Mouse (Mus musculus) left cerebral cortex, postnatal 10 days (tissue): Measurements from ENCODE around the gene Ube2t. TPM values are rescaled to one million over a fixed set of nuclear protein-coding genes. Genes with fewer than 3 reads are reported as not detected.
A peak's percentile ranks its signal among the peaks of the same experiment; 100 is the strongest.

Experiments
- DNase-seq, 2 experiments: peaks; one replicate each; pipeline ENCODE4 v3.0.0; 2021 to 2022; ENCODE audit warnings: low spot score in 2 of 2, mixed read lengths in 1 of 2; ENCODE audit errors: extremely low spot score in 1 of 2
- intact Hi-C: fragments of 180-260 bp; cut with DNase I; formaldehyde crosslinking; loops from one replicate; pipeline ENCODE4 v1.15.1; 2025
- total RNA-seq, 2 experiments: library from RNA; stranded (reverse); gene quantifications; 2 replicates each; pipeline ENCODE4 v1.2.3; 2021

Ube2t gene
- total RNA-seq: 1 to 10 TPM; 2.9 to 3.7 TPM

DNA sequence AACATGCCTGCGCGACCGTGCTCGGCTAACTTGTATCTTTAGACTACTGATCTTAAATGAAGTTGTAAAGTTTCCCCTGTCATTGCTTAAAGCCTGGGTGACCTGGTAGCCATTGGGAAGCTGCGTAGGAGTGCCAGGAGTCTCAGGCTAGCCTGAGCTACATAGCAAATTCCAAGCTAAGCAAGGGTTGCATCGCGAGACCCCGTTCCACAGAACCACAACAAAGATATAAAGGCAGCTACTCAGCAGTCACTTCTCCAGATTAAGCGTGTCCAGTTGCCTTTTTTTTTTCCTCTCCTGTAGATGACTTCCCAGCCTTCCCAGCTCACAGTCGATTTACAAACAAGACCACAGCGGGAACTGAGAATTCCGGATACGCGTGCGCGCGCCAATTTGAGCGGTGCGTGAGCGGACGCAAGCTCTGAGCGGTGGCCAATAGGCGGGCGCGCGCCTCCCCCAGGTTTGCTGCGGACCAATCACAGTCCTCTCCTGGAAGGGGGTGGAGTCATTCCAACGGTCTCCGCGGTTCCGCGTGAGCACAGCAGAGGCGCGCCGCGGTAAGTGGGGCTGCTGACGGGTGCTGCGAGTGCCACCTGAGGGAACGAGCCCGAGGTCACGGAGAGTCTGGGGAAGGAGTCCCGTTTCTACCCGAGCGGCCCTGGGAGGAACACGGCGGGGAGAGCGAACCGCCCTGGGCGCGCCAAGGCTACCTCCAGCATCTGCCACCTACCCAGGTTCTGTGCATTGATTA, at the start of gene Ube2t:
Gene Ube2t (plus strand): TSS at position 513 of the 751 bp plus-strand sequence.
- peak; percentile 94 to 96 for DNase-seq
- intact Hi-C loops: no loop called here

GRCm38 (mm10) chr1:134913535-134913934, 48.8 kb upstream of the Ube2t start:
- intact Hi-C loops: no loop called here

DNA sequence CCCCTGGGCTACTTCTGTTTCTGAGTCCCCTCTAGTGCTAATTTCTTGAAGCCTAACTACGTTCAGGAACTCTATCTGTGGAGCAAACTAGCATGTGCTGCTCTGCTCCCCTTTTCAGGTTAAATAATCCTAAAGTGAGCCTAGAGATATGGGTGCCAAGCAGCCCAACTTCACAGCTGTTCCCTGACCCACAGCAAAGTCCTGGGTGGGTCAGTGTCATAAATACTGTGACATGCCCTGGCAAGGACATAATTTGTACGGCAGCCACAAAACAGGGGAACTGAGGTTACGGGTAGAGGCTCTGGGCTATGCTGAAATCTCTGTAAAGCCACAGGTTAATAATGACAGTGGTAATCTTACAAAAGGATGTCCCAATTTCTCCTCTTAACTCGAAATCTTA, 46.9 kb upstream of the Ube2t start:
- DNase-seq: no peak
- intact Hi-C loops: no loop called here

More at GRCm38 (mm10) chr1:134913535-134913934, 48.8 kb upstream of the Ube2t start:
- DNase-seq: no peak

DNA sequence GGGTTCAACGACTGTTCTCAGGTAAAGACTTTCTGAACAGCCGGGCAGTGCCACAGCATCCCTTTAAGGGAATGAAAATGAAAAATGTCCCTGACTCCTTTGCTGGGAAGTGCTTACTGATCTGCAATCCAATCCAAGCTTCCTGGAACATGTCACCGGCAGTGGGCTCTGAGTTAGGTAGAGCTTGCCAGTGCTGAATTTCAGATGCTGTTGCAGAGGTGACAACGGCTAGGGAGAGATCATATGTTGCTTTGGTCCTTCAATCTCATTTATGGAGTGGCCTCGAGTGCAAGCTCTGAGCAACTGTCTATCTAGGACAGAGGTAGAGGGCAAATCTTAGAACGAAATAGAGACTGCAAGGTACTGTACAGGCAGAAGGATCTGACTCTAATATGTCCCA, 43.4 kb upstream of the Ube2t start:
- DNase-seq: no peak
- intact Hi-C loops: no loop called here

GRCm38 (mm10) chr1:134932431-134932830, 29.9 kb upstream of the Ube2t start:
- intact Hi-C loops: no loop called here
- no peak for DNase-seq

GRCm38 (mm10) chr1:134936335-134936734, 26.0 kb upstream of the Ube2t start:
- intact Hi-C loops: no loop called here
- DNase-seq: no peak

DNA sequence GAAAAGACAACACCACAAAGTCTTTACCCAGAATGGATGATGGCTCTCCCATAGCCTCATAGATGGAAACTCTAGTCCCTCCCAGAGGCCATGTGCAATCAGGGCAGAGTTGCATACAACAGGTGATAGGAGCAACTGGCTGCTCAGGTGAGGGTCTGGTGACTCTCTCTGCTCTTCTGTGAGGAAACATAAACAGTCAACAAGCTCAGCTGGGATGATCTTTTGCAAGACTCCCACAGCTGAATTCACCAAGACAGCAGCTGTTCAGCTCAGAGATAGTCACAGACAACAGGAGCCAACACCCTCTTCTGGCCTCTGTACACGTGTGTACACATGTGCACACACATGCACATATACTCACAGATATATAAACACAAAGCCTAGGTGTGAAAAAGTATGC, 24.1 kb upstream of the Ube2t start:
- DNase-seq: no peak
- intact Hi-C loops: no loop called here

DNA sequence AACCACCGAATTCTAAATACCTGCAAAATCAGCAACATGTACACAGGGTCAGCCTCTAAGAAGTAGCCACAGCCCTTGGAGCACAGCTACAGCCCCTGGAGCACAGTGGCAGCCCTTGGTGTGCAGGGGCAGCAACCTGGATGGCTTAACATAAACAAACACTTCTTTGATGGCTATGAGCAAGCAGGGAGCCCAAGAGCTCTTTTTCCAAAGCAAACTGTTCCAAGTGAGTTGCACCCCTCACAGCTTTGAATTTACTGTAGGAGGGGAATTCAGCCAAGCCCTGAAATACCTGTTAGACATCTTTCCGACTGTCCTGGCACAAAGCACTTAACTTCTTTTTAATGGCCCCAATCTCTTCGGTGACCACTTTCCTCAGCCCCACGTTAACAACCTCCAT, 21.5 kb upstream of the Ube2t start:
- DNase-seq: no peak
- intact Hi-C loops: no loop called here

DNA sequence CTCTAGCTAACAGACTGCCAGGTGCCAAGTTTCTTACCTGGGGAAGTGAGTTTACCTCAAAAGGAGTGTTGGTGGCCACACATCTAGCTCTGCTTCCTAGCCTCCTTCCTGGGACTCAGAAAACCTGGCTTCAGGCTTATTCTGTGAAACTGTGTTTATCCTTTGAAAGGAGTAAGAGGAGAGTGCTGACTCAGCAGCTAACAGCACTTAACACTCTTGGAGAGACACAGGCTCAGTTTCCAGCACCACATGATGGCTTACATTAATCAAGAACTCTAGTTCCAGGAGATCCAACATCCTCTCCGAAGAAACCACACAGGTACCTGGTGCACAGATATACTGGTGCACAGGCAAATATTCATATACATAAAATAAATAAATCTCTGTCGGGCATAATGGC, 19.5 kb upstream of the Ube2t start:
- intact Hi-C loops: no loop called here
- DNase-seq: no peak

DNA sequence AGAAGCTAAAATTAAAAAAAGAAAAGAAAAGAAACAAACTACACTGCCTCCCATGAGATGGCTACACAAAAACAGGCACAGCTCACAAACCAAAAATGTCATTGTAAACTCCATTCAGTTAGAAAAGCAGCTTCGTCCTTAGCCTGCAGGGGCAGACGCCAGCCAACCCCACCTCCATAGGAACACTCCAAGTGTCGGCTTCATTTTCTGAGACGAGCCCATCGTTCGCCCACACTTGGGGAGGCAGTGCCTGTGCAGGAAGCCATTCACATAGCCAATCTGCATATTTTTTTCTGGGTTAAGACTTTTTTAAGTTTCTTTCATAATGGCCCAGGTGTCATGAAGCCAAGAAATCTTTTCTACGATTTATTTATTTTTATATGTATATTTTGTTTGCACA, 14.8 kb upstream of the Ube2t start:
- no peak for DNase-seq
- intact Hi-C loops: no loop called here

- intact Hi-C loops: loop anchor here (10.0 kb wide), 2 partner anchors 85 to 315 kb away; no protein-coding TSS in a partner anchor
- no peak for DNase-seq
Measured at GRCm38 (mm10) chr1:134949946-134950345, 12.4 kb upstream of the Ube2t start.

DNA sequence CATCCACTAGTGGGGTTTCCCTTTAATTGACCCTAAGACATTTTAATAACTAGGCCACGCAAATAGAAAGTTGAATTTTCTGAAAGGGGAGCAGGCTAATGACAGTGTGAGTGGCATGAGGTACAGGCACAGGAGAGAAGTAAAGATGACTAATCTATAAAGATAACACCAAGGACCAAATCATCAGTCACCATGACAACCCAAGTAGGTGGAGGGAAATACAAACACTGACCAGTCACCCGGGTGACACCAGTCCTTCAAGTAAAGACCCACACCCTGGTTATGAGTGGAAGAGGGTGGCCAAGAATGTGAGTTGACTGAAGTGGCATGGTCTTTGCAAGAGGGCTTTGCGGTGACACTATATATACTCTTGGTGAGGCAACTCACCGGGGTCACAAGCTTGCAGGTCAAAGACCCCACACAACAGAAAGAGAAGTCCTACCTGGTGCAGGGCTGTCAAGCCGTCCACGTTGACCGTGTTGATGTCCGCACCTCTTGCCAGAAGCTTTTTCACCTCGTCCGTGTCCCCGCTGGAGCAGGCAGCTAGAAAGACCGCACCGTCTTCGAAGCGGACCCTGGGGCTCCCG, 7.2 kb upstream of the Ube2t start:
- DNase-seq: no peak
- intact Hi-C loops: loop anchor here (10.0 kb wide), 2 partner anchors 90 to 320 kb away; no protein-coding TSS in a partner anchor

- peak; percentile 97 to 98 for DNase-seq
- intact Hi-C loops: loop anchor here (10.0 kb wide), 2 partner anchors 91 to 321 kb away; no protein-coding TSS in a partner anchor
Measured at GRCm38 (mm10) chr1:134955637-134956176, 6.7 kb upstream of the Ube2t start, which contains the start of gene Ppp1r12b. TSS of gene Ppp1r12b (minus strand) at chr1:134955942.

DNA sequence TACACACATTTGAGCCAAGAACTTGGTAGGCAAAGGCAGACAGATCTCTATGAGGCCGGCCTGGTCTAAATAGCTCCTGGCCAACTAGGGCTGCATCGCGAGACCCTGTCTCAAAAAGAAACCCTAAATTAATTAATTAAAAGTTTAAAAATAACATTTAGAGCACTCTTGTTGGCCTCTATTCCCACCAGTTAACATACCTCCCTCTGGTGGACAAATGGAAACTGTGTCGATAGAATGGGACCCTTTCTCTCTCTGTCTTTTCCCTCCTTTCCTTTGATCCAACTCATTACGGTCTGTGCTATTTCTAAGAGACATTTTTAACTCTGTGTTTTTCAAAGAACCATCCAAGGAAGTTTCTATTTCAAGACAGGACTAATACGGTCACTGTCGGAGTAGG, 1.7 kb upstream of the Ube2t start:
- DNase-seq: no peak
- intact Hi-C loops: no loop called here

GRCm38 (mm10) chr1:134962821-134963220, 456 bp downstream of the Ube2t start:
- intact Hi-C loops: no loop called here
- DNase-seq: no peak

GRCm38 (mm10) chr1:134965430-134965829, 3.1 kb downstream of the Ube2t start:
- DNase-seq: no peak
- intact Hi-C loops: no loop called here

GRCm38 (mm10) chr1:134972920-134973319, 10.6 kb downstream of the Ube2t start:
- intact Hi-C loops: loop anchor here (5.0 to 10.0 kb wide), 2 partner anchors 139 to 392 kb away; no protein-coding TSS in a partner anchor
- no peak for DNase-seq

- DNase-seq: peak; percentile 39 to 79
- intact Hi-C loops: loop anchor here (5.0 kb wide), 1 partner anchor 150 kb away; no protein-coding TSS in a partner anchor
Measured at GRCm38 (mm10) chr1:134987173-134987961, 25.0 kb downstream of the Ube2t start.

DNA sequence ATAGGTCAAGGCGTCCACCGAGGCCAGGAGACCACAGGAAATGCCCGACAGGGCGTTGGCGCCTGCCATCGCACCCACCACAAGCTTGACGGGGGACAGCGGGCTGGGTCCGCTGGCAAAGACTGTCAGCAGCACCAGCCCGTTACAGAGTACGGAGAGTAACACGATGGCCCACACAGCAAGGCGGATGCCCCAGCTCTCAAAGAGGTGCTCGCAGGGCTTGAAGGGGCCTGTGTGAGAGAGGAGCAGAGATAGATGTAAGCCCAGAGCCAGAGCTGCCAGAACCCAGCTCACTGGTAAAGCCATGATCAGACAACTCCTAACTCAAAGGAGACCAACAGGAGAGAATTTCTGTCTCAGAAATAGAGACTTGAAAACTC, 25.6 kb downstream of the Ube2t start:
- intact Hi-C loops: loop anchor here (5.0 kb wide), 1 partner anchor 149 kb away; no protein-coding TSS in a partner anchor
- DNase-seq: no peak
